Mouse (Mus musculus) heart, embryonic 16.5 days (tissue): ENCODE results near the gene Zscan4e. TPM values are rescaled to one million over a fixed set of nuclear protein-coding genes. Genes with fewer than 3 reads are reported as not detected.
"Not testable (repeated sequence)": the region's sequence is repeated elsewhere in the genome, so short reads cannot be mapped to it uniquely, and the experiment has no call there.

Experiments used
- ATAC-seq: fragments of 200-750 bp; cut with Nextera tagmentation; replicated peaks from 2 replicates; pipeline ENCODE4 v1.8.0; 2017; ENCODE audit warnings: moderate number of reproducible peaks; ENCODE audit not compliant: insufficient read depth, low FRiP score; ENCODE audit errors: extremely low read depth
- H3K27ac ChIP-seq: fragments of 300-500 bp; sonication (generic); 2 replicates; pipeline ENCODE4 v1.5.1; 2014; ENCODE audit warnings: mild to moderate bottlenecking, low read length, control low read depth, moderate library complexity
- H3K27me3 ChIP-seq: fragments of 300-500 bp; sonication (generic); 2 replicates; pipeline ENCODE4 v1.6.1; 2014; ENCODE audit warnings: low read length, mixed read lengths; ENCODE audit not compliant: control insufficient read depth, insufficient read depth
- H3K36me3 ChIP-seq: fragments of 300-500 bp; sonication (generic); 2 replicates; pipeline ENCODE4 v1.6.1; 2014; ENCODE audit not compliant: control insufficient read depth, insufficient read depth
- H3K4me1 ChIP-seq: fragments of 300-500 bp; sonication (generic); 2 replicates; pipeline ENCODE4 v1.6.1; 2014; ENCODE audit warnings: low read length, mixed read lengths; ENCODE audit not compliant: control insufficient read depth, insufficient read depth
- H3K4me2 ChIP-seq: fragments of 300-500 bp; sonication (generic); 2 replicates; pipeline ENCODE4 v1.6.1; 2014; ENCODE audit warnings: low read depth, mild to moderate bottlenecking, control low read depth, low read length
- H3K4me3 ChIP-seq: fragments of 300-500 bp; sonication (generic); 2 replicates; pipeline ENCODE4 v1.5.1; 2014; ENCODE audit warnings: mild to moderate bottlenecking, control low read depth, low read length
- H3K9ac ChIP-seq: fragments of 300-500 bp; sonication (generic); 2 replicates; pipeline ENCODE4 v1.6.1; 2014; ENCODE audit warnings: low read length, control low read depth
- H3K9me3 ChIP-seq: fragments of 300-500 bp; sonication (generic); replicated peaks from 2 replicates; pipeline ENCODE4 v1.6.1; 2016; ENCODE audit warnings: low read length; ENCODE audit not compliant: control insufficient read depth
- microRNA-seq: library from miRNA; unstranded; fragments of <30 nt; microRNA quantifications from one replicate; pipeline ENCODE4, GENCODE M21; 2017
- polyA plus RNA-seq: library from polyadenylated mRNA; unstranded; fragments of >200 nt; fragmentation: Nextera tagmentation; extraction: Ambion mirVana; gene quantifications from 2 replicates; pipeline ENCODE4 v1.2.1, GENCODE M21; 2015

Zscan4e gene
- polyA plus RNA-seq: not detected in 2 replicates

- not testable (repeated sequence) for H3K4me2 ChIP-seq, H3K27ac ChIP-seq, H3K4me3 ChIP-seq, H3K4me1 ChIP-seq, ATAC-seq, H3K27me3 ChIP-seq, H3K36me3 ChIP-seq, H3K9ac ChIP-seq, H3K9me3 ChIP-seq
Observed at GRCm38 (mm10) chr7:11310582-11310981, at the start of gene Zscan4e. Zscan4e (minus strand) TSS chr7:11310682.

Small RNA genes within 50 kb of the gene (microRNA-seq; reads per million reads assigned to microRNA genes)
- gene Gm23087 (not detected), gene Gm26248 (not detected)

Other genes starting within 250 kb of the Zscan4e start
- not detected in 2 replicates for gene Zscan4-ps1, start 241.0 kb downstream of the Zscan4e start, polyA plus RNA-seq
- gene Zscan4d, start 144.5 kb downstream of the Zscan4e start, polyA plus RNA-seq: not detected in 2 replicates
- gene Zscan4f, start 87.2 kb upstream of the Zscan4e start, polyA plus RNA-seq: not detected in 2 replicates
- not detected in 2 replicates for gene Zscan4-ps2, start 203.6 kb upstream of the Zscan4e start, polyA plus RNA-seq